Mouse (Mus musculus): ENCODE measurements around the gene Il2rb.

Il2rb gene

DNA sequence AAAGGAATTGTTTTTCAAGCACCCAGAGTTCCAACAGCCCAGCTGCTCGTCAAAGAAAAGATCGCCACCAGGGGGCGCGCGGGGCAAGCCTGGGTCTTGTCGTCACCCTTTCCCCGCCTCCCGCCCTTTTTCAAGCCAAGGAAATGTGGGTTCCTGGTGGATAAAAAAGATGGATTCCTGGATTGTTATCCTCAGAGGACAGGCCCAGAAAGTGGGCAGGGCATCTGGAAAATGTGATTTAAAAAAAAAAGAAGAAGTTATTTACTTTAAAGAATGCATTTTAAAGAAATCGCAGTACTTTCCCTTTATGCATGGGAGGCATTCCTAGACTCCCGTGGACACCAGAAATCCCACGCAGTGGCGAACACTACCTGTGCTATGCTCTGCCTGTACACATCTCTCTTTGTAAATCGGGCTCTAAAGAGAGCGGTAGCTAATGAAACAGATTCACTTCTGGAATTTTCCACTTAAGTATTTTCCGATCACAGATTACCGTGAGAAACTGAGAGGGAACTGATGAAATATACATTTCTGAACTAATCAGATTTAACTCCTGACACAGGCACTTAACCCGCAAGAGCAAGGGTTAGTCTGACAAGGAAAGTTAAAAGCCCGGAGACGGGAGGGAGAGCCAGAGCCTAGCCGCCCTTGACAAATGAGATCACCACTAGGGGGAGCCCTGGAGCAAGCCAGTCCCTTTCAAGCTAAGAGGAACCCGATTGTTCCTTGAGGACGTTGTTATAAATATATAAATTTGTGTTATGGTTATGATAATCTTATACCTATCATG lies 47.1 kb downstream of the Il2rb start:
- DNase-seq (ENCODE audit: low read depth, low spot score), result peak; percentile 69

DNA sequence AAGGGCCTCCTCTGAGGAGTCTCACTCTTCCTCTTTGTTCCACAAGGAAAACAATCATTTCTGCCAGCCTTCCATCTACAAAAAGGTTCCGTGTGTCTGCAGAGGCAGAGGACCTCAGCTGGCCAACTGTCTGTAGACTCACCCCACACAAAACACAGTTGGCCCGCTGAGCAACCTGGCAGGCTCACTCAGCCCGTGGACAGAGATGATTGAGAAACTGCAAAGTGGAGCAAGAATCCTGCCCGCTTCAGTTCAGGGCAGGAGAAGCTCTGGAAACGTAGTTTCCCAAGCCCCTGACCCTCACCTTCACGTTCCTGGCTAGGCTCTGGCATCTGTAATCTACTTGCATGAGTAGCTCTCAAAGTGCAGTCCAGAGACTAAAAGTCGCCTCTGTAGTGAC lies 48.0 kb downstream of the Il2rb start:
- DNase-seq (ENCODE audit: low read depth, low spot score), result no peak

DNA sequence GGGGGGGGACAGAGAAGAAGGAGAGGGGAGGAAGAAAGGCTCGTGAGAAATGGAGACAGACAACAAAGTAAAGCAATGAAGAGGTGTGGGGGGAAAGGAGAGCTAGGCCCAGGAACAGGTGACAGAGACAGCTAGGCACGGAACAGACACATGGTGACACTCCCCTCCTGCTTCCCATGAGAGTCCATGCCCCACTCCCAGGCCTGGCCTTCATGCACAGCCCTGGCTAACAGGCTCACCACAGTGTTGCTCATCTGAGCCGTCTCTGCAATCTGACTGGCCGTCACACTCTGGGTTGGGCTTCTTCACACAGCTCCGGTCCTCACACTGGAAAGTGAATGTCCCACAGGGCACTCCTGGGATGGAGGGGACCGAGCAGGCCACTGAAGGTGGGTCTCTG lies 51.2 kb downstream of the Il2rb start:
- DNase-seq (ENCODE audit: low read depth, low spot score), result no peak

DNA sequence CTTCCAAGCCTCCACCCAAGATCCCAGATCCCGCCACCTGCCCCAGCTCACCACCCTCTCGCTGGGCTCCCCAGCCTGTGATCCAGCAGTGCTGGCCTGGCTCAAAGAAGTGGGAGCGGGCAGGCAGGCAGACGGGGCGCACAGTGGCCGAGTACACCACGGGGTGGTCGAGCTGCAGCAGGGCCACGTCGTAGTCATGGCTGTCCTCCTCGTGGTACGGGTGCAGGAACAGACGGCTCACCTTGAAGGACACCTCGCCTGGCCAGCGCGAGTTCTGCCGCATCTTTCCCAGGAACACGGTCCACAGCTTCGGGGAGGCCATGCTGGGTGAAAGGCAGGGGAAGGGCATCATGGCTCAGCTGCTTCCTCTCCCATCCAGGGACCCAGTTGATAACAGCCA lies 52.8 kb downstream of the Il2rb start:
- no peak for DNase-seq (ENCODE audit: low read depth, low spot score)

DNA sequence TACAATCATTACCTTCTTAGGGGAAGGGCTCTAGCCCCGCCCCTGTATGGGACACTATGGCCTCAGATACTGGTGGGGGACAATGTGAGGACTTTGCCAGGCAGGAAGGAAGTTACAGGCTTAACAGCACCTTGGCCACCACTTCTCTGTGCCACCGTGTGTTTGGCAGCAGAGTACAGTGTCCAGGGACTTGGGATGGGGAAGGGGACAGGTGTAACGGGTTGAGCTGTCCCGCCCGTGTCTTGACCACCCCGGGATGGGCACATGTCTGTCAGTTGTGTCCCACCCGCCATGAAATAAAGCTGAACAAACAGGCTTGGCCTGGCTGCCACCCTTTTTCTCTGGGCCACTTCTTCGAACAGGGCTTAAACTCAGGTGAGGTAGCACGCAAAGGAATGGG lies 56.1 kb downstream of the Il2rb start:
- no peak for DNase-seq (ENCODE audit: low read depth, low spot score)

DNA sequence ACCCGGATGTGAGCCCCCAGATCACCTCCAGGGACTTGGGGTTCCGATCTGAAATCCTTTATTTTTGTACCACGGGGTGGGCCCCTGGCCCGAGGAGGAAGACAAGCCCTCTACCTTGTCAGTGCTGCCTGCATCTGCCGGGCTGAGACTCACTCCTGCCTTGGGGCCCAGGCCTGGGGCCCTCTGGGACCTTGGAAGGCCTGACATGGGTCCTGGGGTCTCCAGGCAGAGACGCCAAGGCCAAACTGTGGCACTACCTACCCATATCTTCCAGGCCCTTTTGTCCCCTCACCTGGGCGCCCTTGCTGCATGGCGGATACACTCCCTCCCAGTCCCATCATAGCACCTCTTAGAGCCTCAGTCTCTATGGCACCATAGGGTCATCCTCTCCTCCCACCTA lies 56.6 kb downstream of the Il2rb start:
- no peak for DNase-seq (ENCODE audit: low read depth, low spot score)

DNA sequence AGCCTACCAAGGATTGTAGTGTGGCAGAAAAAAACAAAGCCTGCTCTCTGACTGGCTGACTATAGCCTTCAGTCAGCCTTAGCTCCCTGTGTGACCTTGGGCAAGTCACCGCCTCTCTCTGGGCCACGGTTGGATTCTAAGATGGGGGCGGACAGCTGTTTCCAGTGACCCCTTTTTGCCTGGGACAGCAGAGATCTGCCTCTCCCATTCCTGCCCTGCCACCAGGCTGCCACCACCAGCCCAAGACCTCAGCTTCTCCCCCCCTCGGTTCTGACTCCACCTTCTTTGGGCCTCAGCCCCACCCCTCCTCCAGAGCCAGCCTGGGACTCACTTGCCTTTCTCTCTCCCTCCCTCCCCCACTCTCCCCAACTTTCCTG lies 57.1 kb downstream of the Il2rb start:
- DNase-seq (ENCODE audit: low read depth, low spot score), result no peak

DNA sequence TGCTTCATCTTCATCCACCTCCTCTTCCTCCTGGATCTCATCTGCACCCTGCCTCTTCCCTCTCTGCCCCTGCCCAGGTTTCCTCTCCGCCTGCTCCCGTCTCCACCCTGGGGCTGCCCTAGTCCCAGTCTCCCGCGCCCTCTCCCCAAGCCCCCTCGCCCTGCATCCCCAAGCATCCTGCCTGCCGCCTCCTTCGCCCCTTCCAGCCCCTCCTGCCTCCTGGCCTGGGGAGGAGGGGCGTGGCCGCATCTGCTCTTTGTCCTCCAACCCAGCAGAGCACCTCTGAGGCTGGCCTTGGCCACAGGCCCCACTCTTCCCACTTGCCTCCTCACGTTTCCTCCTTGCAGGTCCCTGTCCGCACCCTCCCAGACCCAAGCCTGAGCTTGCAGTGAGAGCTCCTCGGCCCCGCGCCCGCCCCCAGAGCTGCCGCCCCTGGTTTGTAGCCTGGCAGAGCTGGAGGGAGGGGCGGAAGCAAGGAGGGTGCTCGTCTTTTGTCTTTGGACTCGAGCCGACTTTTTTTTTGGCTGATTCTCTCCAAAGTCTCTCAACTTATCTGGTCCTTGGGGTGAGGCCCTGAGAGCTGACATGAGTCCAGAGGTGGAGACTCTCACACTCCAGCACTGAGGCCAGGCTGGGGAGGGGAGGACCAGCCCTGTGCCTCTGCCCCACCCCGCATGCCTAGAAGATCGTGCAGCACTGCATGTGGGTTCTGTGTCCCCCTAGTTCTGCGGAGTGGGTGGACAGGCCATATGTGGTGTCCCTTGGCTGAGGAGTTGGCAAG lies 57.6 kb downstream of the Il2rb start:
- DNase-seq (ENCODE audit: low read depth, low spot score), result peak; percentile 75

DNA sequence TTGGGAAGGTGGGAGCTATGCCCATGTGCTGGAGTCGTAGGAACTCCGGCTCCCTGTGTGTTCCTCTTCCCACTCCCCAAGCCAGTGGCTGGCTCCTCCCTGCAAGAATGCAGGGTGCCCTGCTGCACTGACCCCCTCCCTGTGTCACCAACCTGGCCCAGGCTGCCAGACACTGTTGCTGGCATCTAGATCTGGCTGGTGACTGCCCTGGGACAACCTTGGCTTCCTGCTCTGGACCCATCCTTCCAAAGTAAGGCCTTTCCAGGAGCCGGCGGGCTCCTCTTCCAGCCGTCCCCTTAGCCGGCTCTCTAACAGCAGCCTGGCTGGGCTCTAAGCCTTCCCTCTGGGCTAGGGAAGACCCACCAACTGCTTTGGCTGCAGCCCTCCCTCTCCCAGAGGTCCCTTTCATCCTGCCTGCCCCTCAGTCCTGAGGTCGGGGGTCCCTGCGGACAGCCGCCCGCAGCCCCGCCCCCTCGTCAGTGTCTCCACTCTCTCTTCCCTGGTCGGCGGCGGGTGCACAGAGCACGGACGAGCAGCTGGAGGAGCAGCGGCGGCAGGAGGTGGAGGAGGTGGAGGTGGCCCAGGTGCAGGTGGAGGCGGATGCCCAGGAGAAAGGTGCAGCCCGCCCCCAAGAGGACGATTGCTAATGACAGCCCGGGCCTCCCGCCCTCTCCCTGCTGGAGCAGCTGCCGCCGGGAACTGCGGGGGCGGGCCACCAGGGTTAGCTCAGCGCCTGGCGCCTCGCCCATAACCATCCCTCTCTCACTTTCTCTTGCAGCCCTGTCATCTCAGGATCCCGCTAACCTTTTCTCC lies 58.5 kb downstream of the Il2rb start:
- DNase-seq (ENCODE audit: low read depth, low spot score), result peak; percentile 88

DNA sequence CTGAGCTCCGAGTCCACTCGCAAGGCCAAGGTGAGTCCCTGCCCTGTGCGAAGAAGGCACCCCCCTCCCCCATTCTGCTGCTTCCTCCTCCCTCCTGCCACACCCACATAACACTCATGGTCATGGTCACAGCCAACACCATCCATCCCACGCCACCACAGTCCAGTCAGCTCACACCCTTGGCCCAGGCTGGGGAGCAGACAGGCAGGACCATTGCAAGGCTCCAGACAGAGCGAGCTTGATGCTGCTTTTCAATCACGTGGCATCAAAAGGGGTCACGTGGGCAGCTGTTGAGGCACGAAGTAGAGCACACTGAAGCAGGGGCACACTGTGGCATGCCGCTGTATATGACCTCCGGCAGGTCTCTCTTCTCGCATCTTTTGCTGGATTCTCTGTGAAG lies 59.4 kb downstream of the Il2rb start:
- DNase-seq (ENCODE audit: low read depth, low spot score), result no peak

DNA sequence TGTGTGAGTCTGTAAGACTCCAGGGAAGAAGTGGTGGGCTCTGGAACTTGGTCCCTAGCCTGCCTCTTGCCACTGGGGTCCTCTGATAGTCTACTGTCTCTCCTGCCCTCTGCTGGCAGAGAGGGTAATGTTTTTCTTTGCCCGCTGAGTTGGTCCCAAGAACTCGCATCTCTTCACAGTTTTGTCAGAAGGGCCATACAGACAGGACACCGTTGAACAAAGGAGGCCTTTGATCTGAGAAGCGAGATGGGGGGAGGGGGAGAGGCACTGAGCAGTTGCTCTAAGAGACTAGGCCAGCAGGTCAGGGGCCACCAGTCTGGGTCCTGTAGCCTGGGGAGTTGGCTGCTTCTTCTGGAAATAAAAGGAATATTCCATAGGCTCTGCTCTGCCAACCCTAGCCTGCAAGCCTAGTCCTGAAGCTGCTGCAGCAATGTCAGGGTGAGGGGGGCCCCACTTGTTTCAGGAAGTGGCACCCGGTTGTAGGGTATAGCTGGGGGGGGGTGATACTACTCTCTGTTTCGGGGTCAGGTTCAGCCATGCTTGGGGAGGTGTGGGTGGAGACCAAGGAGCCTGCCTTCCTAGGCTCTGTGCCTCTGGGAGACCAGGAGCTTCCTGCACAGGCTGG lies 60.1 kb downstream of the Il2rb start:
- peak; percentile 32 for DNase-seq (ENCODE audit: low read depth, low spot score)

DNA sequence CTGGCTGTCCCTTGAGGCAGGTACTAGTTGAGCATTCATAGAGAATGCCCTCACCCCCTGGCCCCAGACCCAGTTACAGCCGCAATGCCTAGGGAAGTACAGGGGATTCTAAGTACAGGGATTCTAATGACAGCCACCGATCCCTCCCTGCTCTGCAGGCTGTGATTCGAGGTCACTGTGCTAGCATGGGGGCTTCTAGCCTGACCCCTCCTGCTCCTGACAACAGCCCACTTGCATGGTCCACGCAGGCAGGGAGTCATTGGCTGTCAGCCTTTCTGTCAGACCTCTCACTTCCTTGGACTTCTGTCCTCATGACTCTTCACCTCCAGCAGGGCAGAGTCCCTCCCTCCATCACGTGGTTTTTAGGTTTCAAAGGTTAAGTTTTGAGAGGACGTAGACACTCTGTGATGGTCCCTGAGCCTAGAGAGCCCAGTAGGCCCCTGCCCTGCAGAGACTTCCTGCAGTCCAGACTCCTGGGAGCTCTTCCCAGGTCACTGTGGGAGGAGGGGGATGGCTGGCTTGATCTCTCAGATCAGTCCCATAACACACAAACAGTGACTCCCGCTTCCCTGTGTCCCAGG lies 63.4 kb downstream of the Il2rb start:
- no peak for DNase-seq (ENCODE audit: low read depth, low spot score)

DNA sequence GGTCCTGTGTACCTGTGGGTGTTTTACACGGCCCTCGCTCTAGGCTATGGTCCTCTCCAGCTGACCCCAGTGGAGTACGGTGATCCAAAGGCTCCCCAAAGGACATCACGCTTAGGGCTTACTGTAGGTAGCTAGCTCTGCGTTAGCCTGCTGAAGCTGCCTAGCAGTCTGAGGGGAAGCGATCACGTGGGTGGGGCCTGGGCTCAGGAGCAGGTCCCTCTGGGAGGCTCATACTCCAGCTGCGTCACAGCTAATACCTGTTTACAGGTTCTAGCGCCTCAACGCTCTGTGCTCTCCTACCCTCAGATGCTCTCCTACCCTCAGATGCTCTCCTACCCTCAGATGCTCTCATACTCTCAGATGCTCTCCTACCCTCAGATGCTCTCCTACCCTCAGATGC lies 64.2 kb downstream of the Il2rb start:
- DNase-seq (ENCODE audit: low read depth, low spot score), result no peak

DNA sequence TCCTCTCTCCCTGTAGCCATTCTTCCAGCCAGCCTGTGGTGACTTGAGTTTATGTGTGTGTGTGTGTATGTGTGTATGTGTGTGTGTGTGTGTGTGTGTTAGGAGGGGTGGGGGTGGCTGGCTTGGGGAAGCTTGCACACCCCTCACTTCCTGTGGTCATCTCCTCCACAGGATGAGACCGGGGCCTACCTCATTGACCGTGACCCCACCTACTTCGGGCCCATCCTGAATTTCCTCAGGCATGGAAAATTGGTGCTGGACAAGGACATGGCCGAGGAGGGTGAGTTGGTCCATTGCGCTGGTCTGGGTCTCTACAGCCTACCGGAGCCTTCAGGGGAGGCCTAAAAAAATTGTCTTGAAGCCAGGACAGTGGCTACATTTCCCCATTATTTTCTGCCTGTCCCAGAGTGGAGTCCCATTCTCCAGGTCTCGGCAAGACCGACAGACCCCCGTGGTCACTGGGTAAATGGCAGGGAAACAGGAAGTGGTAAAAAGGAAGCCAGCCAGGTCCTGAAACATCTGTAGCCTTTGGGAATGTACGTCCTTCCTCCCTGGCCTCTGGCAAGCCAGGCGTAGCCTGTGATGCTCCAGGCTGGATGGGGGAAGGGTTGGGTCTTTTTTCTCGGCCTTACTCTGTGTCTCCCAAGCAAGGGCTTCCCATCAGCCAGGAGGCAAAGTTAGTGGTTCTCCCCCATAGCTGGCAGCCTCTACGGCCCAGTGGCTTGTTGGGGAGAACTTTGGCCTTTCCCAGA lies 65.0 kb downstream of the Il2rb start:
- DNase-seq (ENCODE audit: low read depth, low spot score), result no peak
